Mouse (Mus musculus) intestine, embryonic 15.5 days (tissue): Measurements from ENCODE around the gene Ntn4. TPM values are rescaled to one million over a fixed set of nuclear protein-coding genes. Genes with fewer than 3 reads are reported as not detected.
"Not testable (repeated sequence)": the region's sequence is repeated elsewhere in the genome, so short reads cannot be mapped to it uniquely, and the experiment has no call there.

Experiments used
- ATAC-seq: fragments of 200-750 bp; cut with Nextera tagmentation; 2 replicates; pipeline ENCODE4 v1.8.0; 2017; ENCODE audit warnings: moderate TSS enrichment, moderate library complexity
- H3K27ac ChIP-seq: fragments of 300-500 bp; sonication (generic); 2 replicates; pipeline ENCODE4 v1.5.1; 2015; ENCODE audit warnings: mild to moderate bottlenecking, inconsistent platforms
- H3K27me3 ChIP-seq: fragments of 300-500 bp; sonication (generic); replicated peaks from 2 replicates; pipeline ENCODE4 v1.6.1; 2015; ENCODE audit warnings: inconsistent platforms
- H3K36me3 ChIP-seq: fragments of 300-500 bp; sonication (generic); 2 replicates; pipeline ENCODE4 v1.6.1; 2015; ENCODE audit warnings: inconsistent platforms
- H3K4me1 ChIP-seq: fragments of 300-500 bp; sonication (generic); replicated peaks from 2 replicates; pipeline ENCODE4 v1.6.1; 2015; ENCODE audit warnings: inconsistent platforms
- H3K4me2 ChIP-seq: fragments of 300-500 bp; sonication (generic); replicated peaks from 2 replicates; pipeline ENCODE4 v1.6.1; 2015; ENCODE audit warnings: mild to moderate bottlenecking, inconsistent platforms
- H3K4me3 ChIP-seq: fragments of 300-500 bp; sonication (generic); replicated peaks from 2 replicates; pipeline ENCODE4 v1.5.1; 2015; ENCODE audit warnings: inconsistent platforms
- H3K9ac ChIP-seq: fragments of 300-500 bp; sonication (generic); 2 replicates; pipeline ENCODE4 v1.6.1; 2015; ENCODE audit warnings: inconsistent platforms
- H3K9me3 ChIP-seq: fragments of 300-500 bp; sonication (generic); 2 replicates; pipeline ENCODE4 v1.6.1; 2016; ENCODE audit warnings: inconsistent platforms
- WGBS: fragments of 180-500 bp; shearing (Covaris S2); methylation state at CpG from one replicate; pipeline ENCODE4 v1.1.7; 2015; 5-methylcytosine and 5-hydroxymethylcytosine counted together
- polyA plus RNA-seq: library from polyadenylated mRNA; unstranded; fragments of >200 nt; fragmentation: Nextera tagmentation; extraction: Ambion mirVana; gene quantifications from 2 replicates; pipeline ENCODE4 v1.2.1, GENCODE M21; 2015

Ntn4 gene
- polyA plus RNA-seq, 1 experiment from 2014 or later, result 0.29 TPM

- Histone ChIP-seq H3K4me2 (peak overlapping the region; percentile 37), H3K4me3 (no peak overlapping the region), H3K9me3 (no peaks in the 10 kb centered on the region), H3K36me3 (no peaks in the 10 kb centered on the region), H3K27me3 (no peaks in the 10 kb centered on the region), H3K27ac (no peak overlapping the region), H3K4me1 (peaks cover 2% of the 10 kb centered on the region; the same call in 1 of the 2 replicates), H3K9ac (no peak overlapping the region)
- 0 out of 2 replicates have a peak, but pooled peaks have one; percentile 41 for ATAC-seq
- 55% methylated on average over 22 of the region's 22 CpGs for WGBS
These were observed 32.4 kb downstream of the Ntn4 start for GRCm38 (mm10) chr10:93672646-93673479.

GRCm38 (mm10) chr10:93679191-93680007, 38.9 kb downstream of the Ntn4 start:
- 0 out of 2 replicates have a peak overlapping the region, but pooled peaks have one; percentile 6 for H3K4me3 ChIP-seq
- H3K27ac ChIP-seq, result no peak overlapping the region
- H3K4me1 ChIP-seq, result peaks cover 8% of the 10 kb centered on the region
- H3K9me3 ChIP-seq, result no peaks in the 10 kb centered on the region
- ATAC-seq, result peak; percentile 54
- H3K4me2 ChIP-seq, result peak overlapping the region; percentile 42
- H3K9ac ChIP-seq, result no peak overlapping the region
- 30% methylated on average over 19 of the region's 19 CpGs for WGBS
- H3K27me3 ChIP-seq, result no peaks in the 10 kb centered on the region
- no peaks in the 10 kb centered on the region for H3K36me3 ChIP-seq

GRCm38 (mm10) chr10:93680680-93681377, 40.3 kb downstream of the Ntn4 start:
- Histone ChIP-seq H3K36me3 (no peaks in the 10 kb centered on the region), H3K27ac (no peak overlapping the region), H3K9ac (no peak overlapping the region), H3K27me3 (no peaks in the 10 kb centered on the region), H3K4me3 (no peak overlapping the region), H3K9me3 (no peaks in the 10 kb centered on the region), H3K4me2 (no peak overlapping the region), H3K4me1 (peaks cover 8% of the 10 kb centered on the region)
- WGBS, result 72% methylated on average over 6 of the region's 6 CpGs
- no peak for ATAC-seq

- ATAC-seq, result peak; percentile 92
- H3K27me3 ChIP-seq, result no peaks in the 10 kb centered on the region
These were observed 41.8 kb downstream of the Ntn4 start for GRCm38 (mm10) chr10:93682185-93682747.

GRCm38 (mm10) chr10:93683185-93683584, 42.7 kb downstream of the Ntn4 start:
- ATAC-seq, result no peak
- Histone ChIP-seq H3K27me3 (no peaks in the 10 kb centered on the region), H3K9me3 (no peaks in the 10 kb centered on the region), H3K36me3 (no peaks in the 10 kb centered on the region), H3K27ac (no peak overlapping the region), H3K4me2 (no peak overlapping the region), H3K9ac (no peak overlapping the region), H3K4me1 (peaks cover 8% of the 10 kb centered on the region), H3K4me3 (no peak overlapping the region)
- 89% methylated on average over 7 of the region's 7 CpGs for WGBS

More at GRCm38 (mm10) chr10:93682185-93682747, 41.8 kb downstream of the Ntn4 start:
- Histone ChIP-seq H3K27ac (no peak overlapping the region), H3K4me3 (no peak overlapping the region), H3K4me1 (peaks cover 8% of the 10 kb centered on the region), H3K36me3 (no peaks in the 10 kb centered on the region), H3K4me2 (no peak overlapping the region), H3K9me3 (no peaks in the 10 kb centered on the region), H3K9ac (no peak overlapping the region)
- WGBS, result 62% methylated on average over 18 of the region's 18 CpGs

GRCm38 (mm10) chr10:93683896-93684295, 43.4 kb downstream of the Ntn4 start:
- no peak for ATAC-seq
- Histone ChIP-seq H3K9me3 (no peaks in the 10 kb centered on the region), H3K27ac (no peak overlapping the region), H3K9ac (no peak overlapping the region), H3K36me3 (no peaks in the 10 kb centered on the region), H3K27me3 (no peaks in the 10 kb centered on the region), H3K4me1 (peaks cover 8% of the 10 kb centered on the region), H3K4me2 (no peak overlapping the region), H3K4me3 (no peak overlapping the region)
- 86% methylated on average over 4 of the region's 4 CpGs for WGBS

GRCm38 (mm10) chr10:93685416-93685815, 44.9 kb downstream of the Ntn4 start:
- H3K4me1 ChIP-seq, H3K27me3 ChIP-seq, H3K4me2 ChIP-seq, H3K9me3 ChIP-seq, H3K4me3 ChIP-seq, H3K27ac ChIP-seq, ATAC-seq, H3K36me3 ChIP-seq, H3K9ac ChIP-seq: not testable (repeated sequence)
- WGBS, result 89% methylated on average over 3 of the region's 3 CpGs

GRCm38 (mm10) chr10:93686579-93686978, 46.1 kb downstream of the Ntn4 start:
- no peak for ATAC-seq
- 93% methylated on average over 6 of the region's 6 CpGs for WGBS
- H3K4me2 ChIP-seq, result no peak overlapping the region

GRCm38 (mm10) chr10:93687781-93688180, 47.3 kb downstream of the Ntn4 start:
- Histone ChIP-seq H3K27ac (no peak overlapping the region), H3K9me3 (no peaks in the 10 kb centered on the region), H3K4me3 (no peak overlapping the region), H3K4me2 (no peak overlapping the region), H3K36me3 (no peaks in the 10 kb centered on the region), H3K27me3 (no peaks in the 10 kb centered on the region), H3K4me1 (no peaks in the 10 kb centered on the region), H3K9ac (no peak overlapping the region)
- WGBS, result 89% methylated on average over 3 of the region's 3 CpGs
- no peak for ATAC-seq

More at GRCm38 (mm10) chr10:93686579-93686978, 46.1 kb downstream of the Ntn4 start:
- H3K36me3 ChIP-seq, result no peaks in the 10 kb centered on the region
- H3K27me3 ChIP-seq, result no peaks in the 10 kb centered on the region
- no peak overlapping the region for H3K9ac ChIP-seq
- no peak overlapping the region for H3K4me3 ChIP-seq
- no peak overlapping the region for H3K27ac ChIP-seq
- no peaks in the 10 kb centered on the region for H3K4me1 ChIP-seq
- H3K9me3 ChIP-seq, result no peaks in the 10 kb centered on the region

- ATAC-seq, result peak; percentile 34; the same call in 1 of the 2 replicates
These were observed 48.1 kb downstream of the Ntn4 start for GRCm38 (mm10) chr10:93688306-93689171.

GRCm38 (mm10) chr10:93691344-93691743, 50.9 kb downstream of the Ntn4 start:
- 62% methylated on average over 11 of the region's 11 CpGs for WGBS
- H3K4me1 ChIP-seq, result no peaks in the 10 kb centered on the region
- H3K36me3 ChIP-seq, result no peaks in the 10 kb centered on the region
- no peak overlapping the region for H3K27ac ChIP-seq
- H3K9ac ChIP-seq, result no peak overlapping the region
- no peak overlapping the region for H3K4me3 ChIP-seq
- no peak overlapping the region for H3K4me2 ChIP-seq
- no peak for ATAC-seq
- no peaks in the 10 kb centered on the region for H3K27me3 ChIP-seq
- no peaks in the 10 kb centered on the region for H3K9me3 ChIP-seq

More at GRCm38 (mm10) chr10:93688306-93689171, 48.1 kb downstream of the Ntn4 start:
- H3K4me1 ChIP-seq, result no peaks in the 10 kb centered on the region
- no peaks in the 10 kb centered on the region for H3K9me3 ChIP-seq
- 63% methylated on average over 26 of the region's 26 CpGs for WGBS
- no peak overlapping the region for H3K4me3 ChIP-seq
- no peak overlapping the region; the same call in 1 of the 2 replicates for H3K27ac ChIP-seq
- H3K36me3 ChIP-seq, result no peaks in the 10 kb centered on the region
- H3K9ac ChIP-seq, result no peak overlapping the region
- no peaks in the 10 kb centered on the region for H3K27me3 ChIP-seq
- H3K4me2 ChIP-seq, result 0 out of 2 replicates have a peak overlapping the region, but pooled peaks have one; percentile 1
